Mouse (Mus musculus): ENCODE measurements at regions not wholly inside any gene's neighbourhood (a gene's known extent, or its start where the extent isn't known, plus 50 kb on each side); places are given as distances from the start of the nearest gene placed in this dataset.

DNA sequence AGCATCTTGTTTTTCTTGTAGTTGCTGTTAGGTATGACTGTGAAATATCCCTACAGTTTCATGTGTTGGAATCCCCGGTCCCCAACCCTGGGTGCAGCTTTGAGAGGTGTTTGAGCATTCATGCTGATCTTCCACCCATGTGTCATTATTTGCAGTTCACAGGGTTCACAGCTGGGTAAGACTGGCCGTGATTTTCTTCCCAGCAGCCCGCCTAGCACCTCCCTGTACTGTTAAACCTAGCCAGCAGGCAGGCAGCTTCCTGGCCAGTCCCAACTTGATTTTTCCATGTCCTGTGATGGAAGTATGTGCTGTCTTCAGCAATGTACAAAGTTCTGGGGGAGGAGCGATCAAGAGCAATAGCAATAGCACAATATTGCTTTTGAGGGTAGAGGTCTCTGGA, 164.0 kb upstream of the Ankrd50 start:
- H3K4me1 ChIP-seq (ENCODE audit: control insufficient read depth, insufficient read depth, low read length), result no peaks in the 10 kb centered on the region
- H3K27ac ChIP-seq (ENCODE audit: control insufficient read depth, insufficient read depth, low read depth, low read length, poor library complexity), result no peak overlapping the region
- no peak for TF ChIP-seq CTCF (IDR thresholded peaks at IDR 0.05; ENCODE audit: control insufficient read depth, insufficient read depth, low read length)
- no peak for TF ChIP-seq POLR2A (IDR thresholded peaks at IDR 0.05; ENCODE audit: borderline replicate concordance, control insufficient read depth, low read depth, low read length)
- H3K4me3 ChIP-seq (replicated peaks; ENCODE audit: control insufficient read depth, low read depth, low read length), result no peak overlapping the region
- WGBS, result 76% methylated on average over 4 of the region's 4 CpGs

DNA sequence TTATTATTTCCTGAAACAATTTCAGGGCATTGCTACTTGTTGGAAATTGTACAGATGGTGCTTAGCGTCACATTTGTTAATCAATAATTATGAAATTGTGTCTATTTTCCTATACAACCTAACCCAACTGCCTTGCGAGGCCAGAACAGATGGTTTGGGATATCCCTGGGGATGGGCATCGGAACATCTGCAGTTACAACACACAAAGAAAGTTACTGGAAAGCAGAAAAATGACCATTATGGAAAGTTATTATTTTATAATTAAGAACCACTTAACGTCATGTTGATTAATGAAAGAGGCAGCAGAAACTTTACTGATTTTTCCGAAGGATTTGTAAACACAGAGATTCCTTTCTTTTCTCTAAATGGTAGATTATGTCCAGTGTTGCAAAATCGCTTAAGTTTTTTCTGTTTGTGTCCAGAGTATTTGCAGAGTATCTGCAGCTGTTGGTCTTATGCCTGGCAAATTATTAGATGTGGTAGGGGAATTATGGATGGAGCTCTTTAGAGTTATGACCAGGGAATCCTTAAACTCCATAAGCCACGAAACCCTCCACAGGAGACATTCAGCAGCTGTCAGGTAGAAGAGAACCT, 163.2 kb upstream of the Ankrd50 start:
- Histone ChIP-seq H3K4me1 (ENCODE audit: control insufficient read depth, insufficient read depth, low read length) (no peaks in the 10 kb centered on the region), H3K4me3 (replicated peaks; ENCODE audit: control insufficient read depth, low read depth, low read length) (no peak overlapping the region), H3K27ac (ENCODE audit: control insufficient read depth, insufficient read depth, low read depth, low read length, poor library complexity) (no peak overlapping the region)
- WGBS, result 80% methylated on average over 7 of the region's 7 CpGs
- TF ChIP-seq CTCF (IDR thresholded peaks at IDR 0.05; ENCODE audit: control insufficient read depth, insufficient read depth, low read length), result no peak
- TF ChIP-seq POLR2A (IDR thresholded peaks at IDR 0.05; ENCODE audit: borderline replicate concordance, control insufficient read depth, low read depth, low read length), result no peak

DNA sequence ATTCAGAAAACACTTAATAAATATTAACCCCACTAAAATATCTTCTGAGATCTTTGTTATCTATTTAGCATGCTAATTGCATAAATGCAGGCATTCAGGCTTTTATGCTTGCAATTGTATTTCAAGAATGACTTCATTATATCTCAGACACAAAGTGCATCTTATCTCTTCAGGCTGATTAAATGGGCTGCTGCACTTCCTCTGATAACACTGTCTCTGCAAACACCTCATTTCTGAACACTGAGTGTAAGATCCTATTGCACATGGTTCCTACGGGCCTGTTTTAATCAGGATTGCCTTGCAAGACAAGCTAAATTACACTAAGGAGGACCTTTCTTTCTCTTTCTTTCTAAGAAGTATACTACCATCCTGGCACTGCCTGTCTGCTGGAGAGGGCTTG, 157.1 kb upstream of the Ankrd50 start:
- Histone ChIP-seq H3K4me1 (ENCODE audit: control insufficient read depth, insufficient read depth, low read length) (no peaks in the 10 kb centered on the region), H3K4me3 (replicated peaks; ENCODE audit: control insufficient read depth, low read depth, low read length) (no peak overlapping the region), H3K27ac (ENCODE audit: control insufficient read depth, insufficient read depth, low read depth, low read length, poor library complexity) (no peak overlapping the region)
- TF ChIP-seq CTCF (IDR thresholded peaks at IDR 0.05; ENCODE audit: control insufficient read depth, insufficient read depth, low read length), result no peak
- TF ChIP-seq POLR2A (IDR thresholded peaks at IDR 0.05; ENCODE audit: borderline replicate concordance, control insufficient read depth, low read depth, low read length), result no peak
- WGBS, result 58% methylated on average over 1 of the region's 1 CpGs

DNA sequence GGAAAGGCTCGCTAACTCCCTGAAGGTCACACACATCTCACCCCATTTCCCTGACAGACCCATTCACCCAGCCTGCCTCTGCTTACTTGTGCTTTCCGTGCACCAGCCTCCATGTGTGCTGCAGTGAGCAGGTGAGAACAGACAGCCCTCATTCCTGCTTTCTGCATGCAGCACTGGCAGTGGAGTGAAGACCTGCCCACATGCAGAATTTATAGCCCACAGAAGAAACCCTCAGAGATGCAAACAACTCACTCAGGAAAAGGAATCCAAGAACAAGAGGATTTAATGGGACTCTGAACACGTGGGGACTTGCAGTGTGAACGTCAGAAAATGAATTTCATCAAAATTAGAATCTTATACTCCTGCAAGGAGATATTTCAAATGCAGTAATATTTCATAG, 152.2 kb upstream of the Ankrd50 start:
- no peaks in the 10 kb centered on the region; the same call in 1 of the 2 replicates for H3K4me1 ChIP-seq (ENCODE audit: control insufficient read depth, insufficient read depth, low read length)
- 64% methylated on average over 4 of the region's 4 CpGs for WGBS

DNA sequence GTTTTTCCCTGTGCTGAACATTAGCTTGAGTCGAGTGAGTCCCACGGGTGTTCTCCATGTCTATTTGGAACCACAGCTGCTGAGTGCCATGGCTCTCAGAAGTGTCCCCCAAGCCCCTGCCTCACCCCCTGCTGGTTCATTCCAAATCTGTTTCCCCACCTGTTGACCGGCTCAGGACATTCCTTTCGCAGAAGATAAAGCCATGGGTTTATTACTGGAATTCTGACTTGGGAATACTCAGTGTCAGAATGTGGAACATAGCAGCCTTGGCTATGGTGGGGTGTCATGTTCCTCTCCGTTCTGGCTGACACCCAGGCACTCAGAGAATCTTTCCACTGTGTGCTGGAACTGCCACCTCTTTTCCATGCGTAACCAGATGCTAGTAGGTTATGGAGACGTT, 148.7 kb upstream of the Ankrd50 start:
- WGBS, result 77% methylated on average over 7 of the region's 7 CpGs
- no peak overlapping the region for H3K27ac ChIP-seq (ENCODE audit: control insufficient read depth, insufficient read depth, low read depth, low read length, poor library complexity)
- H3K4me1 ChIP-seq (ENCODE audit: control insufficient read depth, insufficient read depth, low read length), result no peaks in the 10 kb centered on the region; the same call in 1 of the 2 replicates
- no peak for TF ChIP-seq POLR2A (IDR thresholded peaks at IDR 0.05; ENCODE audit: borderline replicate concordance, control insufficient read depth, low read depth, low read length)
- TF ChIP-seq CTCF (IDR thresholded peaks at IDR 0.05; ENCODE audit: control insufficient read depth, insufficient read depth, low read length), result no peak
- no peak overlapping the region for H3K4me3 ChIP-seq (replicated peaks; ENCODE audit: control insufficient read depth, low read depth, low read length)

More for the DNA sequence above, 152.2 kb upstream of the Ankrd50 start:
- Histone ChIP-seq H3K27ac (ENCODE audit: control insufficient read depth, insufficient read depth, low read depth, low read length, poor library complexity) (no peak overlapping the region), H3K4me3 (replicated peaks; ENCODE audit: control insufficient read depth, low read depth, low read length) (no peak overlapping the region)
- TF ChIP-seq POLR2A (IDR thresholded peaks at IDR 0.05; ENCODE audit: borderline replicate concordance, control insufficient read depth, low read depth, low read length) (no peak), CTCF (IDR thresholded peaks at IDR 0.05; ENCODE audit: control insufficient read depth, insufficient read depth, low read length) (no peak)

DNA sequence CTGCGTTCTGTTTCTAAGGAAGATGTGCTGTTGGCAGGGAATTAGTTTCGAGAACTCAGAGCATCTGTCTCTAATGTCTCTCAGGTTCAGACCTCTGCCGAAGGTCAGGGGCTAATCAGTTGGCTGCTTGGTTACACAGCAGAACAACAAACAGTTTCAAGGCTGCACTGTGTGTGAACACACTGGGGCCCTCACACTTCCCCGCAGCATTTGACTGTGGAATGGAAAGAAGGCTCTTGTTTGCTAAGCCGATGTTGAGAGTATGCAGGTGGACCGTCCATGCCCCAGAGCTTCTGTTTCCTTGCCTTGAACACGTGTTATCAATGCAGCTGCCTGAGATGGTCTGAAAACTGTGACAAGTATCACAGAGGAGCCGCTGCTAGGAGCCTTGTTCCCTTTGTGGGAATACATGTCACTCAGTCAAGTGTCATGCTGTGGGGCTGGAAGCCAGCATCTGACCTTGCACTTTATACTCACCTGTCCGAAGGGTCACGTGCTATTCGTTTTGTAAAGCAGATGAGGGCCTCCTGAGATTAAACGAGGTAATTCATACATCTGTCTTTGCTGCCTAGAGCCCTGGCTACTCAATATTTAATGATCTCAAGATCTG, 141.0 kb upstream of the Ankrd50 start:
- WGBS, result 81% methylated on average over 12 of the region's 12 CpGs
- H3K4me3 ChIP-seq (replicated peaks; ENCODE audit: control insufficient read depth, low read depth, low read length), result no peak overlapping the region
- TF ChIP-seq CTCF (IDR thresholded peaks at IDR 0.05; ENCODE audit: control insufficient read depth, insufficient read depth, low read length) (no peak), POLR2A (IDR thresholded peaks at IDR 0.05; ENCODE audit: borderline replicate concordance, control insufficient read depth, low read depth, low read length) (no peak)
- no peak overlapping the region for H3K27ac ChIP-seq (ENCODE audit: control insufficient read depth, insufficient read depth, low read depth, low read length, poor library complexity)
- H3K4me1 ChIP-seq (ENCODE audit: control insufficient read depth, insufficient read depth, low read length), result no peaks in the 10 kb centered on the region

DNA sequence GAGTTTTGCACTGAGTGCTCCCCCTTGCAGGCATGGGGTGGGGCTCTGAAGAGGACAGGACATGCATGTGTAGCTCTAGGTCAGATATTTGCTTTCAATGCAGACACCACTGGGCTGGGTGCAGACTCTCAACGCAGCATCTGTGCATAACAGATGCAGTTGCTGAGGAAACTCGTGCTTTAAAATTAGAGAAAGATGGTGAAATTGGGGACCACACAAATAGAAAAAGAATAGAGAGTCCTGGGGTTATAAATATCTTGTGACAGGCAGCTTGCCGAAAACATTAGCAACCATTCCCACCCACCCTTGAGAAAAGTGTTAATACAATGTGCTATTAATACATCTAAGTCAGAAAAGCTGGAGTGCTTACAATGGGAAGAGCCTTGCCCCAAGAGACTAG, 133.3 kb upstream of the Ankrd50 start:
- Histone ChIP-seq H3K4me3 (replicated peaks; ENCODE audit: control insufficient read depth, low read depth, low read length) (no peak overlapping the region), H3K27ac (ENCODE audit: control insufficient read depth, insufficient read depth, low read depth, low read length, poor library complexity) (no peak overlapping the region), H3K4me1 (ENCODE audit: control insufficient read depth, insufficient read depth, low read length) (no peaks in the 10 kb centered on the region)
- TF ChIP-seq CTCF (IDR thresholded peaks at IDR 0.05; ENCODE audit: control insufficient read depth, insufficient read depth, low read length) (no peak), POLR2A (IDR thresholded peaks at IDR 0.05; ENCODE audit: borderline replicate concordance, control insufficient read depth, low read depth, low read length) (no peak)
- 68% methylated on average over 3 of the region's 3 CpGs for WGBS

DNA sequence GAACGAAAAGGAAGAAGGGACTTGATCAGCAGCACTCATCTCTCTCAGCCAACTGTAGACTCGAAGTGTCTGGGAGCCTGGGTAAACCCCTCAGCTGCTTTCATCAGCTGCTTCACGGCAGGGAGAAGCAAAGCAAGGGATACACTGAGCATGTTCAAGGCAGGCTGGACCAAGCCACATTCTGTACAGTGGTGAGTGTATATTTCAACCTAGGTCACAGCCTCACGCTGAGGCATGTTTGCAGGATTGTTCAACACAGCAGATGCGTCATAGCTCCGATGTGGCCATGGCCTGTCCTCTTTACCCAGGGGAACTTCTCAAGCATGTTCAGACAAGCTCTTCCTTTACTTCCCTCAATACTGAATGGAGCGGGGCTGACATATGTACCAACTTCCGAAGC, 132.6 kb upstream of the Ankrd50 start:
- TF ChIP-seq POLR2A (IDR thresholded peaks at IDR 0.05; ENCODE audit: borderline replicate concordance, control insufficient read depth, low read depth, low read length) (no peak), CTCF (IDR thresholded peaks at IDR 0.05; ENCODE audit: control insufficient read depth, insufficient read depth, low read length) (no peak)
- no peak overlapping the region for H3K4me3 ChIP-seq (replicated peaks; ENCODE audit: control insufficient read depth, low read depth, low read length)
- no peaks in the 10 kb centered on the region for H3K4me1 ChIP-seq (ENCODE audit: control insufficient read depth, insufficient read depth, low read length)
- no peak overlapping the region for H3K27ac ChIP-seq (ENCODE audit: control insufficient read depth, insufficient read depth, low read depth, low read length, poor library complexity)
- 82% methylated on average over 8 of the region's 8 CpGs for WGBS
